Mouse (Mus musculus) liver (tissue): ENCODE results near the gene Cypt1.

Experiments used
- DNase-seq: peaks from one replicate; pipeline ENCODE4 v3.0.0-alpha.2; 2020; ENCODE audit warnings: mixed read lengths

The Cypt1 gene

DNA sequence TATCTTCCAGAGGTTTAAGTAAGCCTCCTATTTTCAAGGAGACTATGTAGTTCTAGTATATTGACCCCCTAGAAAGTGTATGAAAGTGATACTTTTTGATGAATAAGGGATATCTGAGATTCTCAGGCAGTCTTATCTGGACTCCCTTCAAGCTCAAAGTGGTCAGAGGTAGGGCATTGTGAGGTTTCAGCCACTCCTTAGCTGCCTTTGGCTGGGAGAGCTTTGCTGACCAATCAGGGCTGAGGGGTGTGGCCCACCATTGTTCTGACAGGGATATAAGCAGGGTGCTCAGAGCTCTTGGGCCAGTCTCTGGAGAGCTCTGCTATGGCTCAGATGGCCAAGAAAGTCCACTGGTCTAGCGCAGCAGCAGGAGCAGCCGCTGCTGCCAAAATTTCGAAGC, at the start of gene Cypt1:
Cypt1 (plus strand) TSS at position 301 of the 400 bp plus-strand sequence.
- no peak for DNase-seq

DNA sequence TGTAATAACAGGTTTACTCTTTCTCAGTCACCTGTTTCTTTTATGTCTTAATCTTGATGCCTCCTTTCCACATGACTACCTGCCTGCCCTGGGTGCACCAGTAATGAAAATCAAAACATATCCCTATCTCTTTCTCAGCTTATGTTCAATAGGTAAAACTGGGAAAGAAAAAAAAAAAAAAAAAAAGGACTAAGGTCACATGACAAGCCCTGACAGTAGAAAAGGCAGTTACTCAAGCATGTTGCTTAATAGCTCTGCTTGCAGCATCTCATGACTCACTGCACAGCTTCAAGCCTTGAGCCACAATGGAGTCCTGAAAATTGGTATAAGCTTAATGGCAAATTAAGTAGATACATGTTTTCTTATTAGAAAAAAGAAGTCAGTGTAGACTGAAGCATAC, 24.1 kb downstream of the Cypt1 start:
- no peak for DNase-seq

DNA sequence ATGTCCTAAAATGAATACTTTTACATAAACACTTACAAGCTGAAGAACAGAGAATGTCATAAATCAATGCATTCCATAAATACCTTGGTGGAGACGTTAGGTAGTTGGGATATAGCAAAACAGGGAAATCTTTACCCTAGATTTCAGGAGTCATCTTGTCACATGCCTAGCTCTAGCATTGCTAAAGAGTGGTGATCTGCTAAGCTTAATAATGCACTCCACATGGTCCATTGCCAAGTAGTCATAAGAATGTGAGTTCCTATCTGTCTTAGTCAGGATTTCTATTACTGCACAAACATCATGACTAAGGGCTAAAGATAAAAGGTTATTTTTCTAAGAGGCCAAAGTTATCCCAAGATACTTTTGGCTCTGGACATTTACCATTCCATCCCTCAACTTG, 34.4 kb downstream of the Cypt1 start:
- DNase-seq: no peak

DNA sequence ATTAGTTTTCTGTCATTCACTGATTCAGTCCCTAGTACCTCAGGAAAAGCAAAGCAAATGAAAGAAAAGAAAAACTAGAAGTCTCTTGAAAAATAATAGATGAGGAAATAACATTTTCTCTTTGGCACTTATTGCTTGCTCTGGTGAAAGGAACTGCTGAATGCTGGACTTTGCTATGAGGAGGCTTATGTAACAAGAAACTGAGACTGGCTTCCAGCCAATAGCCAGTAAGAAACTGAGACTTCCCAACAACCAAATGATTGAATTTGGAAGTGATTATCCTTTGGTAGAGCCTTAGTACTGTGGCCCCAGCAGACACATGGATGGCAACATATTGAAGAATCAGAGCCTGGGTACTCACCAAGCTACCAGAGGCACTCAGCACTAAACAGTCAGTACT, 35.8 kb downstream of the Cypt1 start:
- no peak for DNase-seq
